Mouse (Mus musculus): ENCODE data around the gene Tomm6. TPM values are rescaled to one million over a fixed set of nuclear protein-coding genes. Genes with fewer than 3 reads are reported as not detected.

Gene Tomm6
- polyA plus RNA-seq, 1 experiment from 2014 or later, result 318 TPM

- H3K36me3 ChIP-seq (ENCODE audit: insufficient read depth, low read length), result peaks cover 16% of the 10 kb centered on the region
- no peaks in the 10 kb centered on the region for H3K9me3 ChIP-seq (ENCODE audit: low read length)
- H3K9ac ChIP-seq (replicated peaks; ENCODE audit: low read length), result no peak overlapping the region
- ATAC-seq (ENCODE audit: low FRiP score, low TSS enrichment), result no peak
- H3K27ac ChIP-seq (ENCODE audit: low read length), result peak overlapping the region; percentile 40; the same call in 1 of the 2 replicates
- H3K4me1 ChIP-seq (ENCODE audit: insufficient read depth, low read length), result peaks cover 20% of the 10 kb centered on the region
- H3K27me3 ChIP-seq (ENCODE audit: insufficient read depth, low read length), result peaks cover 2% of the 10 kb centered on the region; the same call in 1 of the 2 replicates
- no peak overlapping the region for H3K4me2 ChIP-seq (replicated peaks; ENCODE audit: low read depth, low read length)
- 78% methylated on average over 10 of the region's 10 CpGs for WGBS
- H3K4me3 ChIP-seq (ENCODE audit: low read length), result no peak overlapping the region
Measured at GRCm38 (mm10) chr17:47698156-47698555, 10.0 kb upstream of the Tomm6 start.

DNA sequence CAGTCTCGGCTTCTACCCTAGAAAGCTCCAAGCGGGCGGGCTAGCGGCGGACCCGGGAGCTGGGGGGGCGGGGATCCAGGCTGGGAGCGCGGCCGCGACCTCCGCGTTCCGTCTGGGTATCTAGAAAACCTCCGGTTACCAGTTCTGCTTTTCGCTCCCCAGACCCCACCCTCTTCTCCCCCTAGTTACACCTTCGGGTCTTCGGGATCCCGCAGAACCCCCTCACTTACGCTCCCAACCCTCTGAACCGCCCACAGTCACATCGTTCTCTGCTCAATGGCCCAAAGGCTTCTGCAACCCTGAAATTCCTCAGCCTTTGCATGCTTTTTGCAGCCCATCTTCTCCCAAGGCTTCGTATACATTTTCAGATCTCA is 7.1 kb upstream of the Tomm6 start:
- Histone ChIP-seq H3K9ac (replicated peaks; ENCODE audit: low read length) (peak overlapping the region; percentile 85), H3K27me3 (ENCODE audit: insufficient read depth, low read length) (no peaks in the 10 kb centered on the region; the same call in 1 of the 2 replicates), H3K4me1 (ENCODE audit: insufficient read depth, low read length) (peaks cover 16% of the 10 kb centered on the region), H3K4me2 (replicated peaks; ENCODE audit: low read depth, low read length) (peak overlapping the region; percentile 83), H3K27ac (ENCODE audit: low read length) (peak overlapping the region; percentile 74; the same call in 1 of the 2 replicates), H3K36me3 (ENCODE audit: insufficient read depth, low read length) (peaks cover 3% of the 10 kb centered on the region; the same call in 1 of the 2 replicates), H3K9me3 (ENCODE audit: low read length) (no peaks in the 10 kb centered on the region), H3K4me3 (ENCODE audit: low read length) (peak overlapping the region; percentile 74)
- WGBS, result 0% methylated on average over 21 of the region's 23 CpGs
- no peak for ATAC-seq (ENCODE audit: low FRiP score, low TSS enrichment)

GRCm38 (mm10) chr17:47694503-47695336 is 6.5 kb upstream of the Tomm6 start, which contains the start of gene Prickle4:
Gene Prickle4 (minus strand): TSS chr17:47694736.
- Histone ChIP-seq H3K4me1 (ENCODE audit: insufficient read depth, low read length) (peaks cover 18% of the 10 kb centered on the region), H3K27me3 (ENCODE audit: insufficient read depth, low read length) (no peaks in the 10 kb centered on the region; the same call in 1 of the 2 replicates), H3K27ac (ENCODE audit: low read length) (peak within 1 kb of the TSS; percentile 74), H3K36me3 (ENCODE audit: insufficient read depth, low read length) (no peaks in the 10 kb centered on the region), H3K4me2 (replicated peaks; ENCODE audit: low read depth, low read length) (peak within 1 kb of the TSS; percentile 83), H3K9ac (replicated peaks; ENCODE audit: low read length) (peak within 1 kb of the TSS; percentile 85), H3K4me3 (ENCODE audit: low read length) (peak within 1 kb of the TSS; percentile 74), H3K9me3 (ENCODE audit: low read length) (no peaks in the 10 kb centered on the region)
- peak; percentile 95 for ATAC-seq (ENCODE audit: low FRiP score, low TSS enrichment)
- under 1% methylated on average over 68 of the region's 82 CpGs for WGBS

GRCm38 (mm10) chr17:47694442-47694502 is 6.1 kb upstream of the Tomm6 start, which contains the start of gene Gm21981:
Gene Gm21981 (minus strand): TSS chr17:47694455.
- Histone ChIP-seq H3K36me3 (ENCODE audit: insufficient read depth, low read length) (no peaks in the 10 kb centered on the region), H3K9me3 (ENCODE audit: low read length) (no peaks in the 10 kb centered on the region)
- WGBS, result 0% methylated on average over 3 of the region's 3 CpGs

GRCm38 (mm10) chr17:47693671-47694441 is 5.7 kb upstream of the Tomm6 start:
- Histone ChIP-seq H3K9me3 (ENCODE audit: low read length) (no peaks in the 10 kb centered on the region), H3K9ac (replicated peaks; ENCODE audit: low read length) (peak overlapping the region; percentile 85), H3K4me1 (ENCODE audit: insufficient read depth, low read length) (peaks cover 24% of the 10 kb centered on the region), H3K4me2 (replicated peaks; ENCODE audit: low read depth, low read length) (peak overlapping the region; percentile 83), H3K27ac (ENCODE audit: low read length) (peak overlapping the region; percentile 74; the same call in 1 of the 2 replicates), H3K27me3 (ENCODE audit: insufficient read depth, low read length) (no peaks in the 10 kb centered on the region; the same call in 1 of the 2 replicates), H3K36me3 (ENCODE audit: insufficient read depth, low read length) (no peaks in the 10 kb centered on the region), H3K4me3 (ENCODE audit: low read length) (peak overlapping the region; percentile 74)
- 31% methylated on average over 13 of the region's 13 CpGs for WGBS
- no peak for ATAC-seq (ENCODE audit: low FRiP score, low TSS enrichment)

More at GRCm38 (mm10) chr17:47694442-47694502, 6.1 kb upstream of the Tomm6 start, which contains the start of gene Gm21981:
- Histone ChIP-seq H3K27ac (ENCODE audit: low read length) (peak within 1 kb of the TSS; percentile 74), H3K9ac (replicated peaks; ENCODE audit: low read length) (peak within 1 kb of the TSS; percentile 85), H3K27me3 (ENCODE audit: insufficient read depth, low read length) (no peaks in the 10 kb centered on the region; the same call in 1 of the 2 replicates), H3K4me3 (ENCODE audit: low read length) (peak within 1 kb of the TSS; percentile 74), H3K4me2 (replicated peaks; ENCODE audit: low read depth, low read length) (peak within 1 kb of the TSS; percentile 83), H3K4me1 (ENCODE audit: insufficient read depth, low read length) (peaks cover 22% of the 10 kb centered on the region)
- ATAC-seq (ENCODE audit: low FRiP score, low TSS enrichment), result no peak

- WGBS, result 94% methylated on average over 3 of the region's 3 CpGs
- ATAC-seq (ENCODE audit: low FRiP score, low TSS enrichment), result no peak
- Histone ChIP-seq H3K4me2 (replicated peaks; ENCODE audit: low read depth, low read length) (no peak overlapping the region), H3K4me3 (ENCODE audit: low read length) (no peak overlapping the region), H3K27me3 (ENCODE audit: insufficient read depth, low read length) (no peaks in the 10 kb centered on the region; the same call in 1 of the 2 replicates), H3K27ac (ENCODE audit: low read length) (no peak overlapping the region), H3K9ac (replicated peaks; ENCODE audit: low read length) (no peak overlapping the region), H3K36me3 (ENCODE audit: insufficient read depth, low read length) (no peaks in the 10 kb centered on the region), H3K4me1 (ENCODE audit: insufficient read depth, low read length) (peaks cover 30% of the 10 kb centered on the region), H3K9me3 (ENCODE audit: low read length) (no peaks in the 10 kb centered on the region)
Measured at GRCm38 (mm10) chr17:47691650-47692049, 3.5 kb upstream of the Tomm6 start.

- no peaks in the 10 kb centered on the region for H3K27me3 ChIP-seq (ENCODE audit: insufficient read depth, low read length)
- H3K4me2 ChIP-seq (replicated peaks; ENCODE audit: low read depth, low read length), result peak overlapping the region; percentile 83; the same call in 1 of the 2 replicates
- H3K36me3 ChIP-seq (ENCODE audit: insufficient read depth, low read length), result peaks cover 11% of the 10 kb centered on the region; the same call in 1 of the 2 replicates
- H3K9ac ChIP-seq (replicated peaks; ENCODE audit: low read length), result no peak overlapping the region
- peak overlapping the region; percentile 75 for H3K4me3 ChIP-seq (ENCODE audit: low read length)
- peaks cover 26% of the 10 kb centered on the region for H3K4me1 ChIP-seq (ENCODE audit: insufficient read depth, low read length)
- no peak for ATAC-seq (ENCODE audit: low FRiP score, low TSS enrichment)
- no peak overlapping the region for H3K27ac ChIP-seq (ENCODE audit: low read length)
- no peaks in the 10 kb centered on the region for H3K9me3 ChIP-seq (ENCODE audit: low read length)
- whole genome bisulfite sequencing, result 82% methylated on average over 8 of the region's 8 CpGs
Measured at GRCm38 (mm10) chr17:47689894-47690293, 1.7 kb upstream of the Tomm6 start.

DNA sequence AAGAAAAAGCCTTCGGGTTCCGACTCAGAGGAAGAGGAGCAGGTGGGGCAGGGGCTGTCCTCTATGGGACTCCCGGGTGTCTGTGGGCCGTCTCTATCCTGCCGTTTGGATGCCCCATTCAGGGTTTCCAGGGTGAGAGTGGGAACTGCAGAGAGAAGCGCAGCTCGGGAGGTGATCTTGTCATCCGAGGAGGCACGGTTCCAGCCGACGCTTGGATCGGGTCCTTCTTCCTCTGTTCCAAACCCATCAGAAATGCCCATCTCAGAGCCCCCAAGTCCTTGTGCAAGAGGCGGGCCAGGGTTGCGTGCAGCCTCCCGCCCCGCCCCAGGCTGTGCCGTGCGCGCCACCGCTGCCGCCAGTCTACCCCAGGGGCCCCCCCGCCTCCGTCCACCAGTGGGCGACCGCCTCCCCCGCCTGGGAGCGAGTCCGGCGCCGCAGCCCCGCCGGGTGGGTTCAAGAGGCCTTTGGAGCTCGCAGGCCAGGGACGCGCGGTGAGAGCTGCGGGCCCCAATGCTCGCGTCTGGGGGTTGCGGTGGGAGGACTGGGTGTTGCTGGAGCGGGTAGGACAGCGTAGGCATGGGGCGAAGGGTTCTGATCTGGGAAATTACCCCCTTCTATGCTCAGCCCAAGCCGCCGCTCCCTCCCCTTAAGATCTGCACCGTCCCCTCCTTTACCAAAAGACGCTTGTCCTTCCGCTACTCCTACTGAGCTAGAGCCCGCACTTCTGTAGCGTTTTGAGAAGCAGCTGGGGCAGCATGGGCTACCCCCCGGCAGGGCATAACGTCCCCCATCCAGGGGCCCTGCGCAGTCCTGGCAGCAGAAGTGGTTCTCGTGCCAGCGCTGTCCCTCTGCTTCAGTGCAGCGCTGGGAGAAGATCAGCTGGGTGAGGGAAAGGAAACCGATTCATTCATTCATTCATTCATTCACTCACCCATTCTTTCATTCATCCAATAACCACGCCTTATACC is 706 bp upstream of the Tomm6 start, which contains the start of gene Frs3:
Frs3 (plus strand) TSS at position 423 of the 968 bp plus-strand sequence.
- H3K4me2 ChIP-seq (replicated peaks; ENCODE audit: low read depth, low read length), result peak within 1 kb of the TSS; percentile 83
- H3K9ac ChIP-seq (replicated peaks; ENCODE audit: low read length), result peak within 1 kb of the TSS; percentile 83
- WGBS, result 1% methylated on average over 57 of the region's 58 CpGs
- H3K4me3 ChIP-seq (ENCODE audit: low read length), result peak within 1 kb of the TSS; percentile 75
- H3K9me3 ChIP-seq (ENCODE audit: low read length), result no peaks in the 10 kb centered on the region
- peak; percentile 68 for ATAC-seq (ENCODE audit: low FRiP score, low TSS enrichment)
- H3K4me1 ChIP-seq (ENCODE audit: insufficient read depth, low read length), result peaks cover 20% of the 10 kb centered on the region
- H3K27ac ChIP-seq (ENCODE audit: low read length), result peak within 1 kb of the TSS; percentile 72
- peaks cover 19% of the 10 kb centered on the region; the same call in 1 of the 2 replicates for H3K36me3 ChIP-seq (ENCODE audit: insufficient read depth, low read length)
- H3K27me3 ChIP-seq (ENCODE audit: insufficient read depth, low read length), result no peaks in the 10 kb centered on the region
